Mouse (Mus musculus) ES-Bruce4 (cell line): Measurements from ENCODE around the gene Mmp25. TPM values are rescaled to one million over a fixed set of nuclear protein-coding genes. Genes with fewer than 3 reads are reported as not detected.

Experiments
- H3K27ac ChIP-seq: 2 replicates; pipeline ENCODE4 v1.5.1; 2012; ENCODE audit warnings: low read length, inconsistent platforms; ENCODE audit not compliant: insufficient read depth
- H3K27me3 ChIP-seq: 2 replicates; pipeline ENCODE4 v1.6.1; 2012; ENCODE audit warnings: mild to moderate bottlenecking, low read length, inconsistent platforms; ENCODE audit not compliant: control insufficient read depth, poor library complexity, insufficient read depth, severe bottlenecking
- H3K36me3 ChIP-seq: 2 replicates; pipeline ENCODE4 v1.6.1; 2012; ENCODE audit warnings: inconsistent platforms, mild to moderate bottlenecking, low read length, moderate library complexity; ENCODE audit not compliant: control insufficient read depth, poor library complexity, insufficient read depth, severe bottlenecking
- H3K4me1 ChIP-seq: one replicate; pipeline ENCODE4 v1.8.1; 2011; ENCODE audit warnings: low read length; ENCODE audit not compliant: control insufficient read depth, insufficient read depth
- H3K4me3 ChIP-seq: 2 replicates; pipeline ENCODE4 v1.5.1; 2011; ENCODE audit warnings: low read depth, mild to moderate bottlenecking, low read length
- H3K9ac ChIP-seq: 2 replicates; pipeline ENCODE4 v1.6.1; 2012; ENCODE audit warnings: low read depth, mild to moderate bottlenecking, inconsistent platforms; ENCODE audit not compliant: poor library complexity, severe bottlenecking
- H3K9me3 ChIP-seq: replicated peaks from 2 replicates; pipeline ENCODE4 v1.6.1; 2012; ENCODE audit warnings: mild to moderate bottlenecking, low read length, inconsistent platforms; ENCODE audit not compliant: control insufficient read depth, poor library complexity, insufficient read depth, severe bottlenecking
- CTCF ChIP-seq: IDR thresholded peaks from one replicate; pipeline ENCODE4 v1.8.1; 2011; ENCODE audit warnings: low read depth, low read length
- EP300 ChIP-seq: IDR thresholded peaks from 2 replicates; pipeline ENCODE4 v1.6.1; 2011; ENCODE audit warnings: low read depth, low read length; ENCODE audit not compliant: insufficient read depth
- POLR2A ChIP-seq: IDR thresholded peaks from one replicate; pipeline ENCODE4 v1.8.1; 2011; ENCODE audit warnings: low read length; ENCODE audit not compliant: insufficient read depth
- polyA plus RNA-seq: library from polyadenylated mRNA; stranded (reverse); fragments of >200 nt; gene quantifications from 2 replicates; pipeline ENCODE4 v1.2.4, GENCODE M21; 2011; ENCODE audit warnings: low read depth; ENCODE audit not compliant: missing spikeins, insufficient read depth, insufficient read length

The Mmp25 gene
- polyA plus RNA-seq, 1 experiment: 10.9 TPM

DNA sequence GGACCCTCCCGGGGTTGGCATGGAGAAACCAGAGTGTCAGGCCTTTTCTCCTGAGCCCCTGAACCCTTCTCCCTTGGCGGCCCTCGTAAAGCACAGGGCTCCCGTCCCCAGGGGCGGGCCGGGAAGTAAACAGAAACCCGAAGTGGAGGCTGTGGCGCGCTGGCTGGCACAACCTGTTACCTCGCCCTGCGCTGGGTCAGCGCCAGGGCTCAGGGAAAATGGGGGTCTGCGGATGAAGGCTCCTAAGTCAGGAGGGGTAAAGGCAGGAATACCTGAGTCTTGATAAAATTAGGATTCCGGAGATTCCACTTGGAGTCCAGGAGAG, 15.8 kb upstream of the Mmp25 start:
- no peak overlapping the region for H3K27ac ChIP-seq
- no peaks in the 10 kb centered on the region for H3K4me1 ChIP-seq
- no peaks in the 10 kb centered on the region for H3K36me3 ChIP-seq
- H3K9ac ChIP-seq: peak overlapping the region; percentile 11; the same call in 1 of the 2 replicates
- H3K9me3 ChIP-seq: no peaks in the 10 kb centered on the region
- H3K27me3 ChIP-seq: no peaks in the 10 kb centered on the region
- TF ChIP-seq CTCF: no peak
- TF ChIP-seq EP300: no peak
- TF ChIP-seq POLR2A: no peak
- H3K4me3 ChIP-seq: peak overlapping the region; percentile 69

DNA sequence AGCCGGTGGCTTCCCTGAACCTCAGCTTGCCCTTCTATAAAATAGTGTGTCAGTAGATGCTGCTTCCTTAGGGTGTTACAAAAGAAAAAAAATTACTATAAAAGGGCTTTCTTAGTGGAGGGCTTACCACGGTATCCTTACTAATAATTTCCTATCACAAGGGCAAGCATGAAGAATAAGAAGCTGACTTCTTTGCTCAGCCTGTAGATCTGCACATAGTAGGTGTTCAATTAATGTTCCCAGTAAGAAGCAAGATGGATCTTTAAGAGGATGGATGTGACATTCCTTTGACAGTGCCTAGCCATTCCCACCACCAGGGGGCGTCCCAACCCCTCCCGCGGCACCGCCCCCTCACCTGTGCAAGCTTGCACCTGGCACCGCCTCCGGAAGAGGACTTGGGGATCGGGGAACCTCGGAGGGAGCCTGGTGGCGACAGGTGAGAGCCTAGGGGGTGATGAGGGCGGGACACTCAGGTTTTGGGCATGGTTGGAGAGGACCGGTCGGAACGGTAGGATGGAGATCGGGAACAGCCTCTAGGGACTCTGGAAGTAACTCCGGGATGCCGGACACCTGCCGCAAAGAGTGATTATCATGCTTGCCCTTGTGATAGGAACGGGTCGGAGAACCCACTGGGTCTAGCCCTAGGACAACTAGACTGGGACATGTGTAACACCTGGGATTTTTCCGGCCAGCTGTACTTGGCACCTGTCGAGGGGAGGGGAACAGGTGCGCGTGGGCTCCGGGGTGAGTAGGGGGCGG, 15.2 kb upstream of the Mmp25 start, which contains the start of gene Bicdl2:
Gene Bicdl2, plus strand, starts transcription at position 390 of the 759 bp plus-strand sequence.
- TF ChIP-seq CTCF: peak; percentile 89
- no peak for TF ChIP-seq POLR2A
- TF ChIP-seq EP300: 0 out of 2 replicates have a peak, but pooled peaks have one; percentile 16
- no peak within 1 kb of the TSS for H3K27ac ChIP-seq
- H3K9me3 ChIP-seq: no peaks in the 10 kb centered on the region
- peak within 1 kb of the TSS; percentile 11; the same call in 1 of the 2 replicates for H3K9ac ChIP-seq
- no peaks in the 10 kb centered on the region for H3K36me3 ChIP-seq
- no peaks in the 10 kb centered on the region for H3K27me3 ChIP-seq
- no peaks in the 10 kb centered on the region for H3K4me1 ChIP-seq
- H3K4me3 ChIP-seq: peak within 1 kb of the TSS; percentile 69

DNA sequence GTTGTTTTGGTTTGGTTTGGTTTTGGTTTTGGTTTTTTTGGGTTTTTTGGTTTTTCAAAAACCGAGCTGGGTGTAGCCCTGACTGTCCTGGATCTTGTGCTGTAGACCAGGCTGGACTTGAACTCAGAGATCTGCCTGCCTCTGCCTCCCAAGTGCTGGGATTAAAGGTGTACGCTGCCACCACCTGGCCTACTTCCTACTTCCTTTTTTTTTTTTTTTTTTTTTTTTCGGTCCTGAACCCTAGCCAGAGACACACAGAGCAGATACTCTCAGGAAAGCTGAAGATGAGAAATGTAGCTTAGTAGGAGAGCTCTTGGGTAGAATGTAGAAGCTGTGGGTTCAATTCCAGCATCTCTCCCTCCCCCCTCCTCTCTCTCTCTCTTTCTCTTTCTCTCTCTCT, 13.4 kb upstream of the Mmp25 start:
- H3K9me3 ChIP-seq: no peaks in the 10 kb centered on the region
- no peak overlapping the region for H3K27ac ChIP-seq
- H3K36me3 ChIP-seq: no peaks in the 10 kb centered on the region
- TF ChIP-seq EP300 (no peak), CTCF (no peak), POLR2A (no peak)
- no peaks in the 10 kb centered on the region for H3K4me1 ChIP-seq
- no peaks in the 10 kb centered on the region for H3K27me3 ChIP-seq
- no peak overlapping the region for H3K4me3 ChIP-seq
- no peak overlapping the region for H3K9ac ChIP-seq

DNA sequence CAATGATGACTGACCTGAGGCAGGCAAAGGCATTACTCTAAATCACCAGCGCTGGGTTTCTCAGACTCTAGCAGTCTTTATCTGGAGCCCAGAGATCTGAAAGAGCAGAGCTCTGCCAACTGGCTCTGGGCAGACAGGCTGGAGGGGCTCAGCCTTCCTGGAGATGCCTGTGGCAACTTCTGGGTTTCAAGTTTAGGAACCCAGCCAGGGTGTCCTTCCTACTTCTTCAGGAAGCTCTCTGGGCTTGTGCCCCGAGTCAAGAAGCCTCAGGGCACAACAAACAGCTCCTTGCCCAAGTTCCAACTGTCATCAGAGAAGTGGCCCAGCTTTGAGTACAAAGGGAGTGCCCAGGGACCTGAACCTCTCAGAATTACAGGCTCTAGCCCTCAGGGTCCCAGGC, 9.3 kb upstream of the Mmp25 start:
- no peak overlapping the region for H3K27ac ChIP-seq
- TF ChIP-seq CTCF (no peak), POLR2A (no peak)

DNA sequence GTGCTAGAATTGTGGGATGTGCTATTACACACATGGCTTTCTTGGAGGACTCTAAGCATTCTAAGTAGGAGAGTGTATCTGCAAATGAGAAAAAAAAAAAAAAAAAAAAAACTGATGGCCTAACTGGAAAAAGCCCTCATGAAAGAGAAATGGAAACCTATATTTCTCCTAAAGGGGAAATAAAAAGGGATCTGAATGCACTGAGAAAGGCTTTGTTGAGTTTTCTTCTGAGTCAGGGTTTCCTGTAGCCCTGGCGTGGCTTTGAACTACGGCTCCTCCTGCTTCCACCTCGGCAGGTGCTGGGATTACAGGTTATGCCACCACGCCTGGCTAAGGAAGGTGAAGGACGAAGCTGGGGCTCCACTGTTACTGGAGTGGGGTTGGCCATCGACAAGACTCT, 8.9 kb upstream of the Mmp25 start:
- Histone ChIP-seq H3K27ac (no peak overlapping the region), H3K27me3 (no peaks in the 10 kb centered on the region), H3K4me3 (no peak overlapping the region), H3K36me3 (no peaks in the 10 kb centered on the region), H3K4me1 (no peaks in the 10 kb centered on the region), H3K9me3 (no peaks in the 10 kb centered on the region), H3K9ac (no peak overlapping the region)
- TF ChIP-seq POLR2A (no peak), CTCF (no peak), EP300 (no peak)

More for the DNA sequence above, 9.3 kb upstream of the Mmp25 start:
- no peaks in the 10 kb centered on the region for H3K36me3 ChIP-seq
- no peaks in the 10 kb centered on the region for H3K27me3 ChIP-seq
- no peak overlapping the region for H3K4me3 ChIP-seq
- no peaks in the 10 kb centered on the region for H3K9me3 ChIP-seq
- H3K9ac ChIP-seq: no peak overlapping the region
- H3K4me1 ChIP-seq: no peaks in the 10 kb centered on the region

DNA sequence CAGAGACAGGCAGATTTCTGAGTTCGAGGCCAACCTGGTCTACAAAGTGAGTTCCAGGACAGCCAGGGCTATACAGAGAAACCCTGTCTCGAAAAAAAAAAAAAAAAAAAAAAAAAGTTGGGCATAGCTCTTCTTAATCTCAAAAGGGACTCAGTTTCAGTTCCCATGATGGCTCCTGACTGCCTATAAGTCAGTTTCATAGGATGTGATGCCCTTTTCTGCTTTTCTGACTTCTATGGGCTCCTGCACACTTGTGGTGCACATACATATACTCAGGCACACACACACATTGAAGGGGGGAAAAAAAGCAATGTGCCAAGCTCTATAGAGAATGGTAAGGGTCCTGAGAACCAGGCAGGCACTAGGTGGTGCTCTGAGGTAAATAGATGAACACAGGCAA, 8.2 kb upstream of the Mmp25 start:
- H3K9ac ChIP-seq: no peak overlapping the region
- no peaks in the 10 kb centered on the region for H3K4me1 ChIP-seq
- no peaks in the 10 kb centered on the region for H3K27me3 ChIP-seq
- H3K9me3 ChIP-seq: no peaks in the 10 kb centered on the region
- no peak for TF ChIP-seq EP300
- TF ChIP-seq POLR2A: no peak
- no peak for TF ChIP-seq CTCF
- no peak overlapping the region for H3K4me3 ChIP-seq
- H3K36me3 ChIP-seq: no peaks in the 10 kb centered on the region
- H3K27ac ChIP-seq: no peak overlapping the region
